Mouse (Mus musculus) spleen, postnatal 0 days (tissue): ENCODE measurements around the gene 4930578G10Rik. TPM values are rescaled to one million over a fixed set of nuclear protein-coding genes. Genes with fewer than 3 reads are reported as not detected.

Experiments used
- polyA plus RNA-seq: library from polyadenylated mRNA; unstranded; fragments of >200 nt; fragmentation: Nextera tagmentation; extraction: Ambion mirVana; gene quantifications from 2 replicates; pipeline ENCODE4 v1.2.1, GENCODE M21; 2015

The 4930578G10Rik gene
- not detected in 2 replicates for polyA plus RNA-seq

GRCm38 (mm10) chr4:42735245-42735644, at the start of gene 4930578G10Rik:
Gene 4930578G10Rik, plus strand, starts transcription at chr4:42735545.

DNA sequence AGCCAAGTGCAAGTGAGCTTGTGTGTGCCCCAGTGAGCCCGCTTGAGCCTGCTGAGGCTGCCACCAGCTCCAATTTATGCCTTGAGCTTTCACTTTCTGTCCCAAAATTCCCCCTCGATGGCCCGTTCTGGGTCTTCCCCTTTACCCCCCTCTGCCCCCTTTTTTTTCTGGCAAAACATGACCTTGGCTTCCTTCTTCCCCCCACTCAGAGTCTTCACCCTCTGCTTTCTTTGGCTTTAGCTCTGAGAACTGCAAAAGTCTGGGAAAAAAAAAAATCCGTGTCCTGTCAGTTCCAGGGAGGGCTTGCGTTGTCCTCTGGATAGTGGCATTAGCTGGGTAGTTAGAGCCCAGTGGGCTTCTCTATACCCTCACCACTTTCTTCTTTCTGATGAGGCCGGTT, 21.1 kb downstream of the 4930578G10Rik start, which contains the start of gene Ccl19:
Ccl19 (minus strand) TSS at position 101 of the 400 bp plus-strand sequence.

DNA sequence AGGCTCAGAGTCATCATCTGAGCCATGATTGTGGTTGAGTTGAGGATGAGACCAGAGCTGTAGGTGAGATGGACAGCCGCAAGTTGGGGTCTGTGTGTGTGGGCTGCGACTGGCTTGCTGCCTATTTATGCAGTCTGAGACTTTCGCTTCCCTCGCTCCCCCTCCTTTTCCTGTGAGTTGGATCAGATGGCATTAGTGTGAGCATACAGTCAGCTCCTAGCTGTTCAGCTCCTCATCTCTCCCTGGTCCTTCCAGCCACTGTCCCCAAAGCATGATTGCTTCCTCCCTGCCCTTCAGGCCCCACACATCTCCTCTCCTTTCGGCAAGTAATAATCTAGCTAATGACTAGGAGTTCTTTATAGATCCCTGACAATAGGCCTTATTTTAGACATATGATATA, 38.5 kb downstream of the 4930578G10Rik start, which contains the start of gene Ccl21a:
Ccl21a (minus strand) TSS at position 101 of the 400 bp plus-strand sequence.

GRCm38 (mm10) chr4:42853788-42854187, 118.4 kb downstream of the 4930578G10Rik start, which contains the start of gene Fam205a1:
Gene Fam205a1, minus strand, starts transcription at chr4:42853888.

GRCm38 (mm10) chr4:42856671-42857070, 121.3 kb downstream of the 4930578G10Rik start, which contains the start of gene Gm12394:
Gene Gm12394, minus strand, starts transcription at chr4:42856771.

GRCm38 (mm10) chr4:42874134-42874533, 138.8 kb downstream of the 4930578G10Rik start, which contains the start of gene Fam205c:
Gene Fam205c, minus strand, starts transcription at chr4:42874234.

Other genes starting within 250 kb of the 4930578G10Rik start
- gene Fam205a2, start 207.4 kb upstream of the 4930578G10Rik start, polyA plus RNA-seq = not detected in 2 replicates
- not detected in 2 replicates for gene Gm10591, start 123.3 kb upstream of the 4930578G10Rik start, polyA plus RNA-seq
- gene Gm2564, start 105.8 kb upstream of the 4930578G10Rik start, polyA plus RNA-seq = 1.4 and 2.6 TPM in 2 replicates
- not detected in 2 replicates for gene Ccl27b, start 80.3 kb upstream of the 4930578G10Rik start, polyA plus RNA-seq
- gene Il11ra2, start 73.7 kb upstream of the 4930578G10Rik start, polyA plus RNA-seq = not detected in 2 replicates
- 1.6 and 2.0 TPM in 2 replicates for gene Ccl19, start 21.0 kb downstream of the 4930578G10Rik start, polyA plus RNA-seq
- 23.0 and 60.3 TPM in 2 replicates for gene Ccl21a, start 38.4 kb downstream of the 4930578G10Rik start, polyA plus RNA-seq
- gene Fam205a1, start 118.3 kb downstream of the 4930578G10Rik start, polyA plus RNA-seq = 0.11 and 0.21 TPM in 2 replicates
- gene Gm12394, start 121.2 kb downstream of the 4930578G10Rik start, polyA plus RNA-seq = 0.06 TPM in 1 of 2 replicates, not detected in the other
- gene Fam205c, start 138.7 kb downstream of the 4930578G10Rik start, polyA plus RNA-seq = 0.59 and 0.62 TPM in 2 replicates
- 0.06 and 0.19 TPM in 2 replicates for gene Phf24, start 181.1 kb downstream of the 4930578G10Rik start, polyA plus RNA-seq
- 1.1 and 1.4 TPM in 2 replicates for gene Dnajb5, start 214.3 kb downstream of the 4930578G10Rik start, polyA plus RNA-seq
- 0.27 and 0.32 TPM in 2 replicates for gene 1700022I11Rik, start 234.1 kb downstream of the 4930578G10Rik start, polyA plus RNA-seq